Mouse (Mus musculus) ES-E14 (cell line): ENCODE results near the gene Smarcc1.

ENCODE experiments used
- CHD2 ChIP-seq: IDR thresholded peaks from 2 replicates; pipeline ENCODE4 v1.6.1; 2014; ENCODE audit warnings: mild to moderate bottlenecking, low read depth, low read length, inconsistent platforms
- HCFC1 ChIP-seq: IDR thresholded peaks from 2 replicates; pipeline ENCODE4 v1.6.1; 2012; ENCODE audit warnings: low read length, inconsistent platforms, borderline replicate concordance; ENCODE audit not compliant: insufficient read depth
- ZC3H11A ChIP-seq: IDR thresholded peaks from 2 replicates; pipeline ENCODE4 v1.6.1; 2012; ENCODE audit warnings: low read depth, mild to moderate bottlenecking, inconsistent platforms, low read length, borderline replicate concordance
- ZNF384 ChIP-seq: IDR thresholded peaks from 2 replicates; pipeline ENCODE4 v1.6.1; 2012; ENCODE audit warnings: low read depth, low read length, inconsistent platforms

- TF ChIP-seq CHD2 (no peak), HCFC1 (peak; percentile 65; the same call in 1 of the 2 replicates), ZC3H11A (no peak), ZNF384 (no peak)
Measured at GRCm38 (mm10) chr9:110131525-110132197, 14.2 kb downstream of the Smarcc1 start.
